Mouse (Mus musculus): ENCODE data around the gene Dock10.

Gene Dock10

DNA sequence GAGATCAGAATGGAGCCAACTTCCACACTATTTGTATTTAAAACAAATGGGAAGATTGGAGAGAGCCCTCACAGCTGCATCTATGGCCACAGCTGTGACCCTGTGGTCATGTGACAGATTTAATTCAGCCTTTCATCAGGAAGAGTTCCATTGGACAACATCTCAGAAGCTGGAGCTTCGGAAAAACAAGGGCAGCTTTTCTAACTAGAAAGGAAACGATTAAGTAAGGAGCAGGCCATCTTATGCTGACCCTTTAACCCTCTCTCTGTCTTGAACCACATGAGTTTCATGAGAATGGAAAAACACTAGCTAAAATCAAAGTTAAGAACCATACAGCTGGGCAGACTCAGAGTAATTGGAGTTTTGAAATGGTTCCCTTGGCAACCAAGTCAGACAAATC lies 101.9 kb downstream of the Dock10 start:
- DNase-seq (ENCODE audit: low read depth): no peak

DNA sequence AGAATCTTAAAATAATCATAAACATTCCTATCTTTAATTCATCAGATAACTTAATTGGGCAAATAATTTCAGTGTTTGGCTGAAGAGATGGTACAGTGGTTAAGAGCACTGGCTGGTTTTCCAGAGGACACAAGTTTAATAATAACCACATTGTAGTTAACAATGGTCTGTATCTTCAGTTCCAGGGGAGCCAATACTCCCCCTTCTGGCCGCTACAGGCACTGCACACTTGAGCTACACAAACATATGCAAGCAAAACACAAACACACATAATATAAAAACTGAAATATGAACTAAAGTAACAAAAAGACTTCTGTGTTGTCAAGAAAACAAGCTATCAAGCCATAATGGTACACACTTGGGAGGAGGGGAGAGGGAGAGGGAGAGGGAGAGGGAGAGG lies 102.5 kb downstream of the Dock10 start:
- DNase-seq (ENCODE audit: low read depth): no peak

DNA sequence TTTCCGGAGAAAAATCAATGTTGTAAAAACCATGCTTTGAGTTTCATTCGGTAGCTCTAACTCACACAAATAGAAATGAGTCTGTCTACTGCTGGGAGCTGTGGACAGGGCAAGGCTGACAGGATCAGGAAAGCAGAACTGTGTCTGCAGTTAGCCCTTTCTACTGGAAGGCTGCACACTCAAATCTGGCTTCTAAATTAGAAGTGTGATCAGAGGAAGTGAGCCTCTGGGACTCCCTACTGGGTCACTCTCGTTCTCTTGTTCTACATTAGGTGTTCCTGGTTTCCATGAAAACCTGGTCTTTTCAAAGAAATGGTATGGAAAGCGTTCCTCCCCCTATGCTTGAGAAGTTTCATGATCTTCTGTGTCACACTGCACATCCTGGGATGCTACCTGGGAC lies 103.1 kb downstream of the Dock10 start:
- DNase-seq (ENCODE audit: low read depth): no peak

DNA sequence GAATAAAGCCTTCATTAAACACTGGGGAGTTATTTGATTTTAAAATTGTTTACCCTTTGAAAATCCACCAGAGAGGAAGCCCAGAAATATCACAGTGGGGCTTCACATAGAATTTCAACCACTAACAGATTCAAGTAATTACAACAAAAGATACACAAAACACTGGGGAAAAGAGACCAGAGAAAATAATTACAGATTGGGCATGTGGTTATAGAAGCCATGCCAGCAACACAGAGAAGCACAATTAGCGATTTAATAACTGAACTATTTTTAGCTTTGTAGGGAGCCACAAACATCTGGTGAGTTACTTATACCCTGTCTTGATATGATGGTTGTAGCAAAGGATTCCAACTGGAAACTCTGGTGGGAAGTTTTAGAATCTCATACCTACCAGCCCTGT lies 104.2 kb downstream of the Dock10 start:
- no peak for DNase-seq (ENCODE audit: low read depth)

DNA sequence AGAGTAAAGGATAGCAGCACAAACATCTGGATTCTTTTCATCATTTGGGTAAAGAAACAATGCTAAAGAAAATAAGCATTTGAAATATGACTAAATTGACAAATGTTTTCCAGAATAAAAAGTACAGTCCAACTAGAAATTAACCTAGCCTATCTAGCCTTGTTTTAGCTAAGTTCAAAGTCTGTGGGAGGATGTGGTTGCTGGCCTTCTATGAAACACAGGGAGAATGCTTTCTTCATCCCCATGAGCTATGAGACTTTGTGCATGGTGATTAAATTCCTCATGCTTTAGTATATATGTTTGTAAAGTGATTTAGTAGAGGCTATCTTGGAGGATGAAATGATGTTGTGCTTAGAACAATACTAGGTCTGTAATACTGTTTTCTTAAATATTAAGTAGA lies 105.5 kb downstream of the Dock10 start:
- DNase-seq (ENCODE audit: low read depth): no peak

DNA sequence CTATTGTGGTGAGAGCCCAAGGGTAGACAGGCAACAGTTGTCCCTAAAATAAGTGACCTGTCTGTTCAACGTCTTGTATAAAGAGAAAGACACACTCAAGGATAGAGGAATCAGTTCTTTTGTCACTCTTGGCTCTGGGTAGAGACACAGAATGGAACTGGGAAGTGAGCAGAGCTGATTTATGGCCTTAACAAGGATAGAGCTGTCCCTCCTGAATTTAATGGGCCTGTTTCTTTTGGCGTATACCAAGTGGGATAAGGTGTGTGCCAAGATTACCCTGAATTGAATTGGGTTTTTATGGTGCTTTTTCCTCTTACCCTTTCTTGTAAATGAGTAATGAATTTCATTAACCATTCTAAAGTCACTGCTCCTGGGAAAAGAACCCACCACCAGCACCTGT lies 106.2 kb downstream of the Dock10 start:
- no peak for DNase-seq (ENCODE audit: low read depth)

DNA sequence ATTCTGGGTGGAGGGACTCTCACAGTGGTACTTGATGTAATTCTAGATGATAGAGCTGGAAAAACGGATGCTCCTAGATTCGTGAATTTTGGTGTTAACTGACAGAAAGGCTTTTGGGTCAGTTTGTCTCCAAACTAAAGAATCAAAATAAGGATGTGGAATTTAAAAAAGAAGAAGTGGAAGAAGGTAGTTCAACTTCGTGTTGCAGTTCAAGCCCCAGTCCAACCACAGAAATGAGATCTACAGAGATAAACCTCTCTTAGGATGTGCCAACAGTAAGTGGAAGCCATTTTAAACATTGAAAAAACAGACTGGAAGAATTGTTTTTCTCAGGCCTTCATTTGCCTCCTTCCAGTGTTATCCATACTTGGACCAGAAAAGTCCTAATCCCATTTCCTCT lies 111.7 kb downstream of the Dock10 start:
- no peak for DNase-seq (ENCODE audit: low read depth)

DNA sequence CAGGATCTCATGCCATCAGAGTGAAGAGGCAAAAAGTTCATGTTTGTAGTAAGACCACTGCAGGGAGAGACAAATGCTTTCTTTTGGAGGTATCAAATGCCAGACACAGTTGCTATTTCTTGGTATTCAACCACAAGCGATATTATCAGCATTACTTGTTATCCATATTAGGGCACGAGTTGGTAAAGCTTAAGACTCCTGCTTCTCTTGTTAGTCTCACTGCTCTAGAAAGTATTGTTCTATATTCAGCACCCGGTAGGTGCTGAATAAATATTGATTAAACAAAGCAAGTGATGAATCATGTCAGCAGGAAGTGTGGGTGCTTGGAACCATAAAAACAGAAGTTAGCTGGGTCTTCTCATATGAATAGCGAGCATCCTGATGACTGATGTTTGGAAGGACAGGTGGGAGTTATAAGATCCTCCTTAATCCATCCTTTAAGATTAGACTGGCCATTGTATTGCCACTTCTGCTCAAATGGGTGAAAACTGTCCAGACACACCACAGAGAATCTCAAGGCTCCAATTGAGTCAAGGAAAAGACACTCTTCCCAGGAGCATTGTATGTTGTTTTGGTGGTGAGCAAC lies 114.4 kb downstream of the Dock10 start:
- DNase-seq (ENCODE audit: low read depth): no peak

DNA sequence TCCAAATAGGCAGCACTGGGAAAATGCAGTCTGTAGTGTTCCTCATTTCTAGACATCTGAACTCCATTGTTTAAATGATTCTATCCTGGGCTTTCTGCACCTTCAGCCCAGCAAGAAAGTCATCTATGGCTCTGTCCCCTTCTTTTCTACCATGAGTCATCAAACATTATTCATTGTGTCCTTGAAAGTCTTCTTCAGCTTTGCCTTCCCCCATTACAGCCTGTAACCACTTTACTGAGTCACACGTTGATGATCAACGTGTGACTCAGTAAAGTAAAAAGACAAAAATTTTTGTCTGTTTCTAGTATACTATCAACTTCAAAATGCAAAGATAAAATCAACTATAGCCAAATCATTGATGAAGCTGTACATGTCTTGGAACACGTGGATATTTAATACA lies 116.5 kb downstream of the Dock10 start:
- DNase-seq (ENCODE audit: low read depth): no peak

DNA sequence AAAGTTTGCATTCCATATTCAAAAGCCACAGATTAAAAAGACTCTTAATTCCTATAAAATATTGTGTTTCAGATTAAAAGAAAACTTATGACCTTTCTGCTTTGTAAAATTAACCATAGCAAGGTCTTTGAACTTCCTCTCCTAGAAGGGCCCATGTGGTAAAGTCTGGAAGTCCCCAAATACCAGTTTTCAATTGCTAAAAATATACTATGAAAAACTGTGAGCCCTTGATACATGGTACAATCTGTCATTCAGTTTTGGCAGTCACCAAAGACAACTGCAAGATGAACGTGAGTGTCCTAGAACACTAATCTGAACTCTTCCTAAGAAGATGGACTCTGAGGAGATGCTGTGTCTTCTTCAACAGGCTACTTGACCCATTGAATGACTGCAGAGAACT lies 117.0 kb downstream of the Dock10 start:
- DNase-seq (ENCODE audit: low read depth): no peak

DNA sequence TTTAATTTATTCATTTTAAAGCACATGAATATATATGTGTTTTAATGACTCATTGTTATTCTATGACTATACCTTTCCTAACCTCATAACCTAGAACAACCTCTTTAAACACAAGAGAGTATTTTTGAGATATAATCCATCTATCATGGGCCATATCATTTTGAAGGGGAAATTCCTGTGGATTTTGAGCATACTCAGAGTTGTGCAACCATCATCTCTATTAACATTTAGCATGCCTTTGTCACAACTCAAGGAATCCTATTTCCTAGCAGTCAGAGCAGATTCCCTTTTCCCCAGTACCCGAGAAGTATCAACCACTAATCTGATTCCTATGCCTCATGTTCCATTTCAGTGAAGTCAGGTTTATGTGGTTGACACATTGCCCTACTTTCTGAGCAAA lies 118.8 kb downstream of the Dock10 start:
- DNase-seq (ENCODE audit: low read depth): no peak

DNA sequence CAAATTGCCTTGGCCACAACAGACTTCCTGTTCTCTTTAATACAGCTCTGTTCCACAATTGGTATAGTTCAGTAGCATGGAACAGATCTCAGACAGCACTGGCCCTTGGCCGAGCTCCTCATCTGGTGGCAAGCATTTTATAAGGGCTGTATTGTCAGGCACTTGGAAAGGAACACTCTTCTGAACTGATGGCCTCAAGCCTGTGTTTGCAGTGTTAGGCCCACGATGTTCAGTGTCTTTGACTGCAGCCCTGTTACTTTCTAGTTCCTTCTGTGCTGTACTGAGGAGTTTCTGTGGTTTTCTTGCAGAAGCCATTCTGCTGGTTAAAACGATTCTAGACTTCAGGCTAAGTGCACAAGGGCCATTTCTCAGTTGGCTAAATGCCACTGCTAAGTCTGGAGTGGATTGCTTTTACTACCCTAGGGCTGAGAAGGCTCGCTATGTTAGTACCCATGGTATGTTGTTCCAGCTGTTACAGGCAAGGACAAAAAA lies 121.1 kb downstream of the Dock10 start:
- no peak for DNase-seq (ENCODE audit: low read depth)

DNA sequence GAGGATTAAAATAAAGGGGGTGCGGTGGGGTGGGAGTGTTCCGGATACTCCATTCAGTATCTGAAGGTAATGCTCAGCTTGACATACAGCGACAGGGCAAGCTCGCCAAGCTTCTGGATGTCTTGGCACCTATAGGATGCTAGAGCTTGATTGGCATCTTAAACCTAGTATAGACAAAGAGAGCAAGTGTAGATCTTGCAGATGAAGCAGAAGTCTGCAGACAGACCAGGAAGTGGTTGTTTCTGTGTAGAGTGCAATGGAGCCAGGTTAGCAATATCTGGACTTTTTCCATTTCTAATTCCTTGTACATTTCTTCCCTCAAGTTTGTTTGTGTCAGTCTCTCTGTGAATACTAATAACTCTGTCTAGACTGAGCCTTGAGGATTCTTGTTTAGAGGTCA lies 122.5 kb downstream of the Dock10 start:
- DNase-seq (ENCODE audit: low read depth): no peak

DNA sequence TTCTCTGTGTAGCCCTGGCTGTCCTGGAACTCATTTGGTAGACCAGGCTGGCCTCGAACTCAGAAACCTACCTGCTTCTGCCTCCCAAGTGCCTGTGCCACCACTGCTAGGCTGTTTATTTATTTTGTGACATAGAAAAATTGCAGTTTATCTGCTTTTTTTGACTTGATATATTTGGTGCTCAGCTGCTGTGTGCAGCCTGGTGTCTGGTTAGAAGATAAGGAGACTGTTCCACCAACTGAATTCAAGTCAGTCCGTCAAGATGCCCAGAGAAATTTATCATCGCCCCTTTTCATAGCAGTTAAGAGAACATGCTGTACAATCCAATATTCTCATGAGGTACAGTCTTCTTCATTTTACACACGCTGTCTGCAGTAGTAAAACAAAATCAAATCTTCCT lies 124.8 kb downstream of the Dock10 start:
- no peak for DNase-seq (ENCODE audit: low read depth)

DNA sequence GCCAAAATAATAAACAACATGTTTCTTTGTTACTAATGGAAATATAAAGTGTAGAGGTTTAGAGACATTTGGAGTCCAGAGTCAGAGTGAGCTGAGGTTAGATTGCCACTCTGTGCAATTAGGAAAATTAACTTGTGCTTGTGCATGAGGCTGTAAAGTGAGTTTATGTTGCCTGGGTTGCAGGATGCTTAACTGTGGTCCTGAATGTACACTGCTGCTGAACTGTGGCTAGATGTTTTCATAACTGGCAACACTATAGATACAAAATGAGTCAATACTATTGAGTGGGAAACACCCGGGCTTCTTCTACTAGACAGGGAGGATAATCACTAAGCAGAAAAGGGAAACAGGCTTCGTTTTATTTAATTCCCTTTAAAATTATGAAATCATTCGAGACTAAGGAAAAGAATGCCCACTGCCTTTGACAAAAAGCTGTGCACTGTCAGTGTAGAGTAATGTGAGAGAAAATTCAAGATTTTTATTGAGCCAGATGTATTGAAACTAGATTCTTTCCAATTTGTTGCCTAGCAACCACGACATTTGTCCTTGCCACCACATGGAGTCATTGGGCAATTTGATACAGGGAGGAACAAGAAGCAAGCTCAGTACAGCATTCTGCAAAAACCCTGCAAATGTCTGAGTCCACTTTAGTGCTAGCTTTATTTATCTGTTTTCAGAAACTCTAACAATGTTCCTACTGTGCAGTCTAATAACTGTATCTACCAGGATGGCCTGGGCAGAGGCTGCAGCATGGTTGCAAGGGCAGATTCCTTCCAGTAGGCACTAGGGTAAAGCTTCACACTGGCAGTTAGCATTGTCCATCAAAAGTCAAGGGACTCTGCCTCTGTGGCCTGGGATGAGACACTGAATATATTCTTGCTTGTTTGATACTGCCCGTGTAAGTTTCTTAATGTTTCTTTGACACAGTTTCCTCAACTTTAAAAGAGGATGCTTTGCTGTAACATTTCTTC lies 127.9 kb downstream of the Dock10 start:
- no peak for DNase-seq (ENCODE audit: low read depth)

DNA sequence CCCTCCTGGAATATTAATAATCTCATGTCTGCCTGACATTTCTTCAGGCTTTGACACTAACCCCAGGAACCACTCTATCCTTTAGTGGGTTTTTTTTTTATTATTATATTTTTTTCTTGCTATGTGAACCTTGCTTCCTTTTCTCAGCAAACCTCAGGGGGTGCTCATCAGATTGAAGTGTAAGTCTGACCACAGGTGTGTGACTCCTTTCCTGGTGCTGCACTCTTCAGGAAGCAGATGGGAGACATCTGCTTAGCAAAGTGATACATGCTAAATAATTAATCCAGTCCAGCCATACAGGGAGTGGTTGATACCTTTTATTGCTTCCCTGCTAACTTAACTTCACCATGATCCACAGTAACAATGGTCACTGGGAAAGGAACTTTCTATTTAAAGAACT lies 130.3 kb downstream of the Dock10 start:
- no peak for DNase-seq (ENCODE audit: low read depth)

DNA sequence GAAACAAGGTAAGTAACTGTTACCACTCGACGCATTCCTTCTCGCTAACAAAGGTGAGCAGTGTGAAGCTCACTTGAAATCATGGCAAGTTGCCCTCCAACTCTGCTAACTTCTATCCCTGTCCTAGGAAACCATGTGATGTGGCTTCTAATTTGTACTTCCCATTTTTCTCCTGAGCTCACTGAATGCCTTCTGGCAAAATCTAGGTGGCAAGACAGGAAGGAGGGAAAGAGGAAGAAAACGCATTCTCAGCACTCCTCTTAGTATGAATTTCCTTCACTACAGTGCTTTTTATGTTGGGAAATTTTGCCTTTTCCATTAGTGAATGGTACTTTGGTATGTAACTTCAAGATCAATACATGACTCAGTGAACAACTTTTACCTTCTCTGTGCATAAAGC lies 131.5 kb downstream of the Dock10 start:
- DNase-seq (ENCODE audit: low read depth): no peak

DNA sequence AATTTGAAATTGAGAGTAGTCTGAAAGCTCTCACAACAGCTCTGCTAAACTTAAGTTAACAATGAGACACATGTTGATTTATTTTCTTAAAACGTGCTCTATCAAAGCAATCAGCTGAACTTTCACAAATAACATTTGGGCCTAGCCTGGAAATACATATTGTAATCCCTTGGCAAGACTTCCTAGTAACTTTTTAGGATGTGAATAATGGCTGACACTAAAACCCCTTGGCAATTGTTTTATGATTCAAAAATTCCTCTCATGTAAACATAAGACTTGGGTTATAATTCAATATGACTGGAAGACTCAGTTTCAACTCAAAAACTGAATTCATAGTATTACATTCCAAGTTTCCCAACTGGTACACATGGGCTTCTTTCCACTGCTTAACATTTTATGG lies 133.0 kb downstream of the Dock10 start:
- no peak for DNase-seq (ENCODE audit: low read depth)

DNA sequence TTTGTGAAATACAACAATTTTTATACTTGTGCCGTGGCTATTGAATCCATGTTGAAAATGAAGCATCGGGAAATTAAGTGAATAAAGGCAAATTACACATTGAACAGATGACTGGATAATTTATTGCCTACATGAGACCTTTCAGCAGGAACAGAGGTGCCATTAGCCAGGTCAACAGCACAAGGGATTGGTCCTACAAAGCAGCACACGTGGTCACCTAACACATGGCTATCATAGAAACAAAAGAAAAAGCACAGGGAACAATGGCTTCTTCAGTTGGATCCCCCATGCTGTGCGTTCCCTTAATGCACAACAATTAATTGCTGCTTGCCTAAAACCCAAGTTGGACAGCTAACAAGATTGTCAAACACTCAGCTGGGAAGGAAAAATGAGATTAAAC lies 133.8 kb downstream of the Dock10 start:
- no peak for DNase-seq (ENCODE audit: low read depth)

DNA sequence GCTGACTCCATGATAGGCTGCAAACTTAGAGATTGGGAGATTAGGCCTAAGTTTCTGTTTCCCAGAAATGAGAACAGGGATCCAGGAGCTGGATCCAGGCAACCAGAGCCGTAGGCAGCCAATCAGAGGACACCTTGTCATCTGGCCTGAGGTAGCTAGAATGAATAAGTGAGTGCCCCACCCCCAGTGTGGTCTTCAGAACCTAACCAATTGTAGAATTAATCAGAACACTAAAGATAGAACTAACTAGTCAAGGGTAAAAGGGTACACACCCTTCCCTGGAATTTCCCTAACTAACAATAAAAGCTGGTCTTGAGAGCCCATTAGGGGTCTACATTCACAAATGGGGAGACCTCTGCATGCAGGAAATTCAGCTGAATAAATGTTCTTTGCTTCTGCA lies 135.7 kb downstream of the Dock10 start:
- DNase-seq (ENCODE audit: low read depth): no peak

DNA sequence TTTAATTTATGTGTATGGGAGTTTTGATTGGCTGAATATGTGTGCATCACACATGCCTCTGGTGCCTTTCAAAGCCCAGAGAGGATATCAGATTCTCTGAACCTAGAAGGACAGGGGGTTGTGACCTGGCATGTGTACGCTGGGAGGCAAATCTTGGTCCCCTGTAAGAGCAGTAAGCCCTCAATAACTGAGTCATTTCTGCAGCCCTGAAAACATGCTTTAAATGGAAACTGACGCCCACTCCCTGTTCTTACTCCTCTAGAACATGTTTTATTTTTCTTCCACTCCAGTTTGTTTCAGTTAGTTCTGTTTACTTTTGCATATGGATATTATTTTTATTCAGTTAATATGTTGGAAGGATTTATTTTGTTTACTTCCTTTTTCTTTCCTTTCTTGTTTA lies 139.2 kb downstream of the Dock10 start:
- no peak for DNase-seq (ENCODE audit: low read depth)

DNA sequence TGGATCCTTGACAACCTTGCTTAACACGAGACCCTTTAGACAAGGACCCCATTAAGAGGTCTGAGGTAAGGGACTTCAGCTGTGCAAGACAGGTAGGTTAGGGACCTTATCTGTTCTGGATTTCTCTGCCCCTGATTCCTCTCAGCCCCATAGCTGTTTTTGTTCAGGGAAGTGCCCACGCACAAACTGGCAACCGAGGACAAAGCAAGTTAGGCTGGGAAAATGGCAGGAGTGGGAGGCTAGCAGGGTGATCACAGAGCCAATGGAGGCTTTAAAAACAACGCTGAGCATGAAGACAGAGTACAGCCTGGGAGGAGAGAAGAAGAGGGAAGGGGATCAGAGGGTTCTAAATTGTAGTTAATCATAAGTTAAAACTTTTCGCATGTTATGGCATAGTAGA lies 141.7 kb downstream of the Dock10 start:
- no peak for DNase-seq (ENCODE audit: low read depth)

DNA sequence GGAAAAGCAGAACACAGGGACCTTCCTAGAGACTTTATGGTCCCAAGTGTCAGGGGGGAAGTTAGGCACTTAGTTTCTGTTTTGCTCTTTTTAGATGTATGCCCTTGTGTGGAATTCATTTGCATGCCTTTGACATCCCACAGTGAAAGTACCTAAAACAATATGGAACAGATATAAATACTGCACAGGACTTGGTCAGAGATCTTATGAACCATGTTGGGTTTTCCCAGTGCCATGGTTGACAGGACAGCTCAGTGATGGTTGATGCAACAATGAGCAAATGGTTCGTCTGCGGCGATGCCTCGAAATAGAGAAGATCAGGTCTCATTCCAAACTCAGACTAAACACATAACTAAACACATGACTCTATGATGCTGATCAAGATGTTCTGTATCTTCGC lies 143.6 kb downstream of the Dock10 start:
- DNase-seq (ENCODE audit: low read depth): no peak

All from c-Kit-positive CD71-negative TER-119-negative erythroid progenitor cells, embryonic 14.5 days (primary cell).